Mouse (Mus musculus) cerebellum, adult 9-11 months (tissue): ENCODE measurements around the gene Ranbp9.
A peak's percentile ranks its signal among the peaks of the same experiment; 100 is the strongest.

Experiments
- DNase-seq: peaks from one replicate; pipeline ENCODE4 v3.0.0; 2022

The Ranbp9 gene

DNA sequence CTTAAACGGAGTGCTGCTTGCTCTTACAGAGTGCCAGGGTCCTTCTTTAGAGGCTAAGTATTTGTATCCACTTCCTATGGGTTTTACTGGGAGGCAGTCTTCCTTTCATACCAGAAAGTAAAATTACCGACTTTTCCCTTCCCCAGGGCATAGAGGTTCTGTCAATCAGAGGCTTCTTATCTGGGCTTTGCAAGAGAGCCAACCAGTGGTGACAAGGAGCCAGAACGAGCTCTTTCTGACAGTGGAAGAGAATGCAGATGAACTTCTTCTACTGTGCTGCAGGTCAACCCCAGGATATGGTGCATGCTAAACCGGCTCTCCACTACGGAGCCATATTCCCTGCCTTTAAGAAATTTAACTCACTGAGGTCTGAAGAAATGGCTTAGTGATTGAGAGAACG lies 120.5 kb downstream of the Ranbp9 start:
- DNase-seq: no peak

- peak; percentile 71 for DNase-seq
These were observed 124.5 kb downstream of the Ranbp9 start for GRCm38 (mm10) chr13:43356346-43357125.

DNA sequence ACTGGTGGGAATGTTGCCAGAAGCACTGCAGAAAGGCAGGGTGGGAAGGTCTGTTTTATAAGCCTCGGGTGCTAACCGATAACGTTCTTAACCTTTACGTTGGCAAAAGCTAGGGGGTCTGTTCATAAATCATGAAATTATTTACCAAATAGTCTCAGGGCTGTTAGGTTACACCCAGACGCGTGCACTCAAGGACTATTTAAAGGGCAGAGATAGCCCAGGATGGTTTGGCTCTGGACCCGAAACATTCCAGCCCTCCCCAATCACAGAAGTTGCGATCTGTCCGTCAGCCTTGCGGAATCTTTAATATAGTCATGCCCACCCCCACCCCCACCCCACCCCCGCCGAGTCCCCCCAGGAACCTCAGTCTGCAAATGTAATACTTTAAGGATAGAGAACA lies 126.7 kb downstream of the Ranbp9 start:
- DNase-seq: no peak

- DNase-seq: no peak
These were observed 127.7 kb downstream of the Ranbp9 start for GRCm38 (mm10) chr13:43353356-43353755.
